Mouse (Mus musculus) lung, adult 2 months (tissue): ENCODE results near the gene Morn5. TPM values are rescaled to one million over a fixed set of nuclear protein-coding genes. Genes with fewer than 3 reads are reported as not detected.

Source experiments
- DNase-seq: peaks from one replicate; pipeline ENCODE4 v3.0.0; 2022
- H3K4me1 ChIP-seq: fragments of 200-500 bp; 2 replicates; pipeline ENCODE4 v1.6.1; 2011; ENCODE audit warnings: low read length; ENCODE audit not compliant: control insufficient read depth, insufficient read depth
- H3K4me3 ChIP-seq: fragments of 200-500 bp; replicated peaks from 2 replicates; pipeline ENCODE3; 2011; ENCODE audit warnings: low read depth, mild to moderate bottlenecking, control low read depth, low read length; ENCODE audit errors: extremely low read depth
- CTCF ChIP-seq: fragments of 200-500 bp; IDR thresholded peaks from 2 replicates; pipeline ENCODE4 v1.5.1; 2011; ENCODE audit warnings: mild to moderate bottlenecking, low read length, control low read depth; ENCODE audit not compliant: insufficient read depth
- POLR2A ChIP-seq: fragments of 200-500 bp; IDR thresholded peaks from 2 replicates; pipeline ENCODE4 v1.6.1; 2011; ENCODE audit warnings: low read depth, mild to moderate bottlenecking, control low read depth, low read length, borderline replicate concordance; ENCODE audit errors: extremely low read depth
- WGBS: fragments of 180-500 bp; shearing (Covaris S2); methylation state at CpG from one replicate; pipeline ENCODE4 v1.1.7; 2018; 5-methylcytosine and 5-hydroxymethylcytosine counted together
- polyA plus RNA-seq: library from polyadenylated mRNA; depleted of rRNA; stranded (reverse); fragments of >200 nt; gene quantifications from 2 replicates; pipeline ENCODE4 v1.2.3, GENCODE M21; 2012

Gene Morn5
- polyA plus RNA-seq, 1 experiment: 4.4 TPM

DNA sequence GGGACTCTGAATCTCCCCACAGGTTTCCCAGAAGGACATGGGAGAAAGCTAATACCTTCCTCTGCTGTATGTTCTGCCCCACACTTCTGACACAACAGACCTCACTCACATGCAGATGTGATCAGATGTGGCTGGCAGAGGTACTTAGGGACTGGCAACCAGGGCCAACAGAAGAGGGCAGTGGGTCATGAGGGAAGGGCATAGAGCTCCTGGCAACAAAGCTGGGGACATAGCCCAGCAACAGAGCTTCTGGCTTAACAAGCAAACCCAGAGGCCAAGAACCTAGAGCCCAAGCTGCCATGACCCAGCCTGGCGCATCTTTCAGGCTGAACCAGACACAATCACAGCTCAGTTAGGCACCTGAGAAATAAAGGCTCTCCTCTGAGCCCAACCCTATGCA, 35.8 kb downstream of the Morn5 start:
- TF ChIP-seq CTCF (no peak), POLR2A (no peak)
- Histone ChIP-seq H3K4me3 (no peak overlapping the region), H3K4me1 (no peaks in the 10 kb centered on the region)
- WGBS: 88% methylated on average over 1 of the region's 1 CpGs
- DNase-seq: no peak

DNA sequence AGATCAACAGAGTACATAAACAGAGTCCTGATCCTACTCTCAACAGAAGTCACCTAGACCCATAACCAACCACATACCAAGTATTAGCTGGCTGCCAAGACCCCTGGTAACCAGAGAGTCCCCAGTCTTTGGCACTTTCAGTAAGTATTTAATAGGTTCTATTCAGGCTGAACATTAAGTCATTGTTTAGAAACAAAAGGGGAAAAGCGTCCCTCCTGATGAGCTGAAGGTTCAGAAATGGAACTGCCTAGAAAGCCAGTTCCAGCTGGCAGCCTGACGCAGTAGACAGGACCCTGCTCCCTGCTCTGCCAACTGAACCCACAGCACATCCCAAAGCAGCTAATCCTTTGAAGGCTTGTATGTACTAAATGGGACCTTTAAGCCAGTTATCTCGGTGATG, 39.9 kb downstream of the Morn5 start:
- H3K4me3 ChIP-seq: no peak overlapping the region
- DNase-seq: no peak
- TF ChIP-seq POLR2A (no peak), CTCF (no peak)
- 49% methylated on average over 3 of the region's 3 CpGs for WGBS
- H3K4me1 ChIP-seq: 0 out of 2 replicates have a peak, but pooled peaks cover 2% of the 10 kb centered on the region

DNA sequence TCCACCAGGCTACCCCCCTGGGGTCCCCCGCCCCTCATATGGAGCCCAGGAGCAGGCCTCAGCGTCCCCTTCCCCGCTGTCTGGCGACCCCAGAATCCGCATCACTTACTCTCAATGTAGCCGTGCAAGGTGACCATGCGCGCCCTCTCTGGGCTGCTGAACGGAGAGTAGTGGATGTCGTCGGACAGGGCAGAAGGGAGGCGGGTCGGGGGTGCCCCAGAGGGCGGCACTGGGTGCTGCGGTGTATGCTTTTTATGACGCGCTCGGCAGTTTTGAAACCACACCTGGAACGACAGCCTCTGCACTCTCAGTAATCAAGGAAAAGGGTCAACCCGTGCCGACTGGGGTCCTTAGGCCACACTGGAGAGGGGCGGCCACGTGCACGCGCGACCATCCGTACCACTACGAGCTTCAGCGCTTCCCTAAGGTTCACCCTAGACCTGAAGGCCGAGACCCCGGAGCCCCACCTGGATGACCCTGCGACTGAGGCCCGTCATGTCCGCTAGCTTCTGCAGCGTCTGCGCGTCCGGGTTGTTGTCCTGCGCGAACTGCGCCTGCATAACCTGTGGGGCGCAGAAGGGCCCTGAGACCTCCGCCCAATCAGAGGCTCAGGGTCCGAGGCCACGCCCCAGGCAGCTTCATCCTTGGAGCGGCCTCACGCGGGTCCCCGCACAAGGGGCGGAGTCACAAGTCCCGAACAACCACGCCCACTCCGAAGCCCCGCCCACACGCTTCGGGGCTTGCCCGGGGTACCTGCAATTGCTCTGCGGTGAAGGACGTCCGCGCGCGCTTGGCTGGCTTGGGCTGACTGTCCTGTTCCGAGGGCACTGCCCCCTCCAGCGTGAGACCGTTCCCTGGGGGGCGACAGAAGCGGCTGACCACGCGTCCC, 41.8 kb downstream of the Morn5 start:
- 23% methylated on average over 70 of the region's 70 CpGs for WGBS
- 0 out of 2 replicates have a peak, but pooled peaks cover 2% of the 10 kb centered on the region for H3K4me1 ChIP-seq
- peak; percentile 21 for DNase-seq
- no peak overlapping the region for H3K4me3 ChIP-seq
- TF ChIP-seq POLR2A (no peak), CTCF (no peak)

DNA sequence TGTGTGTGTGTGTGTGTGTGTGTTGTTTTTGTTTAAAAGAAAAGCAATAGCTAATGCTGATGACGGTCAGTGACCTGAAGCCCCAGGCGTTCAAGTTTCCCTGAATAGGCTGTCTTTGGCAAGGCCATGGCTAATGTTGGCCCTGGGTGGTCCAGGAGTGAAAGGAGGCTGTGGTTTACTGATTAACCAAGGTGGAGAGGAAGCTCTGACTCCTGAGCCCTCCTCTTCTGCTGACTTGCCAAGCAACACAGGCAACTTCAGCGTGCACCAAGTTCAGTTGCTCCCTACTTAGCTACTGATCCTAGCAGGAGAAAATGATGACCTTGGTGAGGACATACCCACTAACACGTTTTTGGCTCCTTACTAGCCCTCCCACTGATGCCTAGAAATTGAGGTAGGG, 43.5 kb downstream of the Morn5 start:
- Histone ChIP-seq H3K4me3 (no peak overlapping the region), H3K4me1 (0 out of 2 replicates have a peak, but pooled peaks cover 2% of the 10 kb centered on the region)
- TF ChIP-seq CTCF (no peak), POLR2A (no peak)
- DNase-seq: no peak
- WGBS: 26% methylated on average over 4 of the region's 4 CpGs

DNA sequence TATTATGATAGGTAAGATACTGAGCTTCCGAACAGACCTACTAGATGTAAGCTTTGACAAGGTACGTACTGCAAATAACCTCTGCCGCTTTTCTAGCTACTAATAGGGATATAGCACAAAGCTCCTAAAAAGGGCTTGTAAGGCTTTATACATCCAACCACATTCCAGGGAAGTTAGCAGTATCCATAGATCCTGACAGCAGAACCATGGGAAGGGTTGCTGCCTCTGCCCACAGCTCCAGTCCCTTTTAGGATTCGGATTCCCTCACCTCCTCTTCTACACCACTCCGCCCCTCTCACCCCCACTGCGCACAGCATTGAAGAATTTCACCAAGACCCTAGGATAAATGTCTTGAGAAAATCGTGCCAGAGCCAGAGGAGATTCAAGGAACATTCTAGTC, 44.0 kb downstream of the Morn5 start:
- DNase-seq: no peak
- TF ChIP-seq CTCF: no peak
- TF ChIP-seq POLR2A: no peak
- H3K4me3 ChIP-seq: no peak overlapping the region
- 0 out of 2 replicates have a peak, but pooled peaks cover 2% of the 10 kb centered on the region for H3K4me1 ChIP-seq
- WGBS: 49% methylated on average over 7 of the region's 7 CpGs

DNA sequence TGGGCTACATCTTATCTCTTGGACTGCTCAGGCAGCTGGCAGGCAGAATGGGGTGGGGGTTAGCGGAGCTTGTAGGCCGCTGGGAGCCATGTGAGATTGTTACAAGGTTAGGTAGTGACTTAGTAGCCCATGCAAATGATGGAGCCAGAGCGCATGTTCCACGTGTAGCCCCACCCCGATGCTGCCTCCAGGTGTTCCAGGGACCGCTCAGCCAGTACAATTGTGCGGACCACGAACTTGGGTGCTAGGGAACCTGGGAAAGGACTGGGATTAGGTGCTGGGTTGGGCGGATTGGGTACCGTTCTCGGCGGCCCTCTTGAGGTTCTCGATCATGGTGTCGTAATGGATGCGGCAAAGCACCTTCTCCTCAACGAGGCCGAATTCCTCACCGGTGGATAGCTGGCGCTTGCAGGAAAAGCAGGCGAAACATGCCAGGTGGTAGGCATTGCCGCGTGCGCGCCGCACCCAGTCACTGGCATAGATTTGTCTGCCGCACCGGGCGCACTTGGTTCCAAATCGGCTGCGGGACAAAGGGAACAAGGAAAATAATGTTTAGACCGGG, 44.7 kb downstream of the Morn5 start:
- no peak overlapping the region for H3K4me3 ChIP-seq

DNA sequence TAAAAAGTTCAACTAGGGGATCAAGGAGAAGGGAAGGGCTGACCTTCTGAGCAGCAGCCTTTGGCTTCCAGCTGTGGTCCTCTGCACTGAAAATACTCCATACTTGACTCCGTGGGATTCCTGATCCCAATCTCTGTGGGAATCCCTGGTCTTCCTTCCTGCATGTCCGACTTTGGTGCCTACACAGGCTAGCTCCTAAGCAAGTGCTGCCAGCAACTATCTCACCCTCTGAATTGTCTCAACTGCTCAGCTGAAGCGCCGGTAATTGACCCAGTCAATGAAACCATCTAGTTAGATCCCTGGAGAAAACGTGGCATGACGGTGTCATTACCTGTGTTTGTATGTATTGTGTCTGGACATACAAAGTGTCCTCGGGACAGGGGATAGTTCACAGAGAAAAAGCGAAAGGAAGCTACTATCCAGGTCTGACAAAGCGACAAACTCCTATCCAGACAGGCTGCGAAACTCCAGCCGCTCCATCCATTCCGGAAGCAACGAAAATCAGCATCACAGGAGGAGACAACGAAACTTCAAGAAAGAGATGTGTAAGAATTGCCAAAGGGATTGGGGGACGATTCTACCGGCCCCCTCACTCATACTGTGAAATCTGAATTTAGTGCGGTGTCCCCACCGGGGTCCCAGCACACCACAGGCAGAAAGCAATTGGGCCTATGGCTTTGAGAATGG, 48.0 kb downstream of the Morn5 start:
- no peak for DNase-seq
- no peaks in the 10 kb centered on the region for H3K4me1 ChIP-seq
- 31% methylated on average over 18 of the region's 18 CpGs for WGBS
- TF ChIP-seq POLR2A (no peak), CTCF (no peak)
- H3K4me3 ChIP-seq: no peak overlapping the region

More for the DNA sequence above, 44.7 kb downstream of the Morn5 start:
- 35% methylated on average over 31 of the region's 31 CpGs for WGBS
- no peak for DNase-seq
- TF ChIP-seq CTCF: no peak
- TF ChIP-seq POLR2A: no peak
- H3K4me1 ChIP-seq: 0 out of 2 replicates have a peak, but pooled peaks cover 2% of the 10 kb centered on the region

DNA sequence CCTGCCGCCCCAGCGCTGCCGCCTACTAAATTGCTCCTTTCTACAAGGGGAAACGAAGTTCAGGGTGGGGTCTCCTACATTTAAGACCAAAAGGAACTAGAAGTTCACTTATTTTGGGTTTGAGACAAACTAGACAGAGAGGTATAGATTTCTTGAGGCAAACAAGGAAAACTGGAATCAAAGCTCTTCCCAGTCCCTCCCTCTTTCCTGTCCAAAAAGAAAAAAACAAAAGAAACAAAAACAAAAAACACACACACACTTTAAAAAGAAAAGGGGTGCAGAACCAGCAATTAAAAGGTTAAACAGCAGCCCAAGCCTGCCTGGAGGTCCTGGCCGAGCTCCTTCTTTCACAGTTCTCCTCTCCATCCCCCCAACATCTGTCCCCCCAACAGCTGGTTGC, 48.8 kb downstream of the Morn5 start:
- H3K4me3 ChIP-seq: no peak overlapping the region
- TF ChIP-seq POLR2A (no peak), CTCF (no peak)
- WGBS: 44% methylated on average over 5 of the region's 5 CpGs
- DNase-seq: no peak
- H3K4me1 ChIP-seq: no peaks in the 10 kb centered on the region

DNA sequence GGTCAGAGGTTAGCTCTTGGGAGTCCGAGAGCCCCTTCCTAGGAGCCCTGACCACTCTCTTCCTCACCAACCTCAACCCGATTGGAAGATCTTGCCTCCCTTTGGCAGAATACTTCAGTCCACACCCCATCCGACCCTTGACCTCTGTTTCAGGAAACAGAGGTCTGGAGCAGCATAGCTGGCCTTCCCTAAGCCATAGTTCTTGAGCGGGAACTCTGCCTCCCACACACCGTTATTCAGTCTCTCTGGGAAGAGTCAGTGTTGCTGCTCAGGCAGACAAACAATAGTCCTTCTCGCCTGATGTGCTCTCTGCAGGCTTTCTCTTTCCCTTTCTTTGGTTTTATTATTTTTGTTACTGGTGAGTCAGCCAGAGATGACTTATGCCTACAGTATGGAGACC, 50.5 kb downstream of the Morn5 start:
- no peak for TF ChIP-seq CTCF
- no peak for TF ChIP-seq POLR2A
- WGBS: 45% methylated on average over 6 of the region's 6 CpGs
- Histone ChIP-seq H3K4me1 (no peaks in the 10 kb centered on the region), H3K4me3 (no peak overlapping the region)
- no peak for DNase-seq
